ENCODE assay signal across 8 mouse cellular contexts in genomic region chr4:156235360-156235770, GRCm38 (mm10). TPM values are rescaled to one million over a fixed set of nuclear protein-coding genes. Genes with fewer than 3 reads are reported as not detected.
DNase-seq lines count a peak whose midpoint lies in the region; ATAC-seq and TF ChIP-seq lines count a peak whose summit lies in the region.

No protein-coding gene starts in this region.

- ATAC-seq in hindbrain, embryonic 11.5 days (ENCODE audit: low FRiP score) = peak; percentile 34
- no peak for ATAC-seq in monocyte, adult 5-6 weeks (replicated peaks; ENCODE audit: insufficient number of reproducible peaks, low FRiP score, low TSS enrichment, poor library complexity, severe bottlenecking)

- no peak for TF ChIP-seq CTCF in lung, adult 2 months (IDR thresholded peaks at IDR 0.05; ENCODE audit: insufficient read depth, low read length)
- TF ChIP-seq CTCF in brain, embryonic 14.5 days (IDR thresholded peaks at IDR 0.05; ENCODE audit: borderline replicate concordance, extremely low read depth, insufficient read depth, insufficient read length) = peak; percentile 41; the same call in 1 of the 2 replicates

- WGBS in lung, adult 2 months = under 1% methylated on average over 15 of the region's 15 CpGs
- 2% methylated on average over 15 of the region's 15 CpGs for WGBS in hindbrain, embryonic 11.5 days

- peak overlapping the region; percentile 44 for H3K9ac ChIP-seq in hindbrain, embryonic 11.5 days (ENCODE audit: low read depth, low read length)

- no peak for TF ChIP-seq POLR2A in lung, adult 2 months (IDR thresholded peaks at IDR 0.05; ENCODE audit: borderline replicate concordance, extremely low read depth, low read depth, low read length)
- TF ChIP-seq POLR2A in brain, embryonic 14.5 days (IDR thresholded peaks at IDR 0.05; ENCODE audit: borderline replicate concordance, extremely low read depth, insufficient read depth, insufficient read length, poor library complexity, severe bottlenecking) = no peak

- peaks cover 6% of the 10 kb centered on the region for H3K4me1 ChIP-seq in lung, adult 2 months (ENCODE audit: control insufficient read depth, insufficient read depth, low read length)
- H3K4me1 ChIP-seq in hindbrain, embryonic 11.5 days (replicated peaks; ENCODE audit: control insufficient read depth, insufficient read depth, low read length) = 0 out of 2 replicates have a peak, but pooled peaks cover 3% of the 10 kb centered on the region

- intact Hi-C loops in gastrocnemius, postnatal 14 days (cut with DNase I; ENCODE audit: low total_unique reads) = no loop called here

- H3K4me2 ChIP-seq in hindbrain, embryonic 11.5 days (replicated peaks; ENCODE audit: low read depth, low read length) = peak overlapping the region; percentile 50

- H3K36me3 ChIP-seq in hindbrain, embryonic 11.5 days (ENCODE audit: control insufficient read depth, insufficient read depth, low read length) = peaks cover 14% of the 10 kb centered on the region; the same call in 1 of the 2 replicates

- DNase-seq in lung, adult 2 months = no peak
- no peak for DNase-seq in lung, postnatal 14 days
- DNase-seq in brain, embryonic 14.5 days (ENCODE audit: low read depth) = peak; percentile 92
- DNase-seq in hindbrain, embryonic 11.5 days (ENCODE audit: low spot score) = peak; percentile 70
- DNase-seq in lung, postnatal 36 days = peak; percentile 32
- DNase-seq in gastrocnemius, postnatal 14 days = no peak
- no peak for DNase-seq in spleen, postnatal 4 days (ENCODE audit: low spot score in 2 of 2)

- peak overlapping the region; percentile 59 for H3K4me3 ChIP-seq in lung, adult 2 months (replicated peaks; ENCODE audit: extremely low read depth, low read depth, low read length)
- H3K4me3 ChIP-seq in hindbrain, embryonic 11.5 days (ENCODE audit: low read depth, low read length) = peak overlapping the region; percentile 94

- peak overlapping the region; percentile 88; the same call in 1 of the 2 replicates for H3K27ac ChIP-seq in hindbrain, embryonic 11.5 days (ENCODE audit: low read depth, low read length)

- no peaks in the 10 kb centered on the region for H3K9me3 ChIP-seq in hindbrain, embryonic 11.5 days (ENCODE audit: control insufficient read depth, low read length)

- H3K27me3 ChIP-seq in hindbrain, embryonic 11.5 days (ENCODE audit: control insufficient read depth, insufficient read depth, low read length) = no peaks in the 10 kb centered on the region

RNA-seq across cellular contexts. Expression of gene Noc2l, which starts 0.4 kb away (rescaled TPM):
- polyA plus RNA-seq in lung, adult 2 months (2012; rRNA removed) = 44.1 and 54.6 TPM in 2 replicates
- 106 and 128 TPM in 2 replicates for polyA plus RNA-seq in brain, embryonic 14.5 days (2012; rRNA removed)
- polyA plus RNA-seq in hindbrain, embryonic 11.5 days (2014; fragmentation: Nextera tagmentation; extraction: Ambion mirVana) = 78.0 and 78.6 TPM in 2 replicates
- 33.0 to 53.8 TPM (median 40.5 TPM) in 3 replicates for total RNA-seq in monocyte, adult 5-6 weeks (2017)
- 10 to 100 TPM; 22.2 to 28.7 TPM for total RNA-seq in gastrocnemius, postnatal 14 days (2021)

RNA-seq across cellular contexts. Expression of gene Plekhn1, which starts 0.7 kb away (rescaled TPM):
- 61.9 and 78.1 TPM in 2 replicates for polyA plus RNA-seq in lung, adult 2 months (2012; rRNA removed)
- 86.7 and 116 TPM in 2 replicates for polyA plus RNA-seq in brain, embryonic 14.5 days (2012; rRNA removed)
- 17.0 and 17.8 TPM in 2 replicates for polyA plus RNA-seq in hindbrain, embryonic 11.5 days (2014; fragmentation: Nextera tagmentation; extraction: Ambion mirVana)
- total RNA-seq in monocyte, adult 5-6 weeks (2017) = 4.3 to 17.1 TPM (median 16.9 TPM) in 3 replicates
- 1 to 10 TPM; 5.1 to 5.5 TPM for total RNA-seq in gastrocnemius, postnatal 14 days (2021)

RNA-seq across cellular contexts. Expression of gene Perm1, which starts 19.7 kb away (rescaled TPM):
- 2.0 and 6.0 TPM in 2 replicates for polyA plus RNA-seq in lung, adult 2 months (2012; rRNA removed)
- polyA plus RNA-seq in brain, embryonic 14.5 days (2012; rRNA removed) = 1.1 and 1.7 TPM in 2 replicates
- polyA plus RNA-seq in hindbrain, embryonic 11.5 days (2014; fragmentation: Nextera tagmentation; extraction: Ambion mirVana) = 1.1 and 1.4 TPM in 2 replicates
- total RNA-seq in monocyte, adult 5-6 weeks (2017) = 0.19 to 0.48 TPM in 2 of 3 replicates, not detected in the other
- 100 to 1,000 TPM in 1 of 2 experiments, 10 to 100 TPM in 1; 73.3 to 103 TPM for total RNA-seq in gastrocnemius, postnatal 14 days (2021)

RNA-seq across cellular contexts. Expression of gene Samd11, which starts 20.1 kb away (rescaled TPM):
- polyA plus RNA-seq in lung, adult 2 months (2012; rRNA removed) = 0.22 and 2.9 TPM in 2 replicates
- 5.9 and 6.9 TPM in 2 replicates for polyA plus RNA-seq in brain, embryonic 14.5 days (2012; rRNA removed)
- 1.8 and 3.1 TPM in 2 replicates for polyA plus RNA-seq in hindbrain, embryonic 11.5 days (2014; fragmentation: Nextera tagmentation; extraction: Ambion mirVana)
- 0.19 to 1.8 TPM (median 0.29 TPM) in 3 replicates for total RNA-seq in monocyte, adult 5-6 weeks (2017)
- total RNA-seq in gastrocnemius, postnatal 14 days (2021) = under 1 TPM in 1 of 2 experiments, not detected in 1; 0.21 TPM

RNA-seq across cellular contexts. Expression of gene AW011738, which starts 32.3 kb away (rescaled TPM):
- polyA plus RNA-seq in lung, adult 2 months (2012; rRNA removed) = 4.6 and 5.1 TPM in 2 replicates
- 3.5 and 4.8 TPM in 2 replicates for polyA plus RNA-seq in brain, embryonic 14.5 days (2012; rRNA removed)
- polyA plus RNA-seq in hindbrain, embryonic 11.5 days (2014; fragmentation: Nextera tagmentation; extraction: Ambion mirVana) = 2.0 and 3.1 TPM in 2 replicates
- total RNA-seq in monocyte, adult 5-6 weeks (2017) = 2.6 to 12.3 TPM (median 3.3 TPM) in 3 replicates
- 1 to 10 TPM; 2.9 to 3.3 TPM for total RNA-seq in gastrocnemius, postnatal 14 days (2021)

Comparison
In these comparisons a context has a peak if more than half of its experiments do, and no peak if none do; other contexts are left out.
1. DNase-seq: peak in brain, embryonic 14.5 days (single experiment), hindbrain, embryonic 11.5 days (single experiment) and lung, postnatal 36 days (single experiment); none in lung, adult 2 months (single experiment), lung, postnatal 14 days (single experiment), gastrocnemius, postnatal 14 days (single experiment) and spleen, postnatal 4 days (0 of 2).